Mouse (Mus musculus) CH12.LX (cell line): ENCODE results near the gene Cd48. TPM values are rescaled to one million over a fixed set of nuclear protein-coding genes. Genes with fewer than 3 reads are reported as not detected.

Experiments
- DNase-seq: peaks from one replicate; pipeline ENCODE4 v3.0.0-alpha.2; 2013; ENCODE audit errors: extremely low read depth
- H3K27ac ChIP-seq: 2 replicates; pipeline ENCODE4 v1.5.1; 2012; ENCODE audit warnings: low read depth, mild to moderate bottlenecking, control low read depth, moderate library complexity; ENCODE audit not compliant: insufficient read depth
- H3K27me3 ChIP-seq: replicated peaks from 2 replicates; pipeline ENCODE3; 2012; ENCODE audit warnings: inconsistent platforms
- H3K36me3 ChIP-seq, 2 experiments: replicated peaks in 1 of 2; 2 replicates each; pipeline versions ENCODE3 to v1.6.1; 2012; ENCODE audit warnings: inconsistent platforms in 1 of 2, low read length in 1 of 2, mild to moderate bottlenecking in 1 of 2, mixed read lengths in 1 of 2, moderate library complexity in 1 of 2; ENCODE audit not compliant: control insufficient read depth in 1 of 2, insufficient read depth in 1 of 2
- H3K4me1 ChIP-seq, 2 experiments: 2 replicates each; pipeline ENCODE4 v1.6.1; 2012; ENCODE audit warnings: inconsistent platforms in 1 of 2, moderate library complexity in 1 of 2; ENCODE audit not compliant: insufficient read depth in 2 of 2, control insufficient read depth in 1 of 2
- H3K4me2 ChIP-seq: 2 replicates; pipeline ENCODE4 v1.6.1; 2012; ENCODE audit warnings: low read depth, mild to moderate bottlenecking, control low read depth; ENCODE audit not compliant: poor library complexity, insufficient read depth, severe bottlenecking
- H3K4me3 ChIP-seq, 3 experiments: fragments of 150-350 bp in 1 of 3; sonication (generic) in 1 of 3; replicated peaks in 1 of 3; 2 replicates each; pipeline versions ENCODE3 to v1.5.1; 2011 to 2012; ENCODE audit warnings: low read depth in 2 of 3, low read length in 2 of 3, mild to moderate bottlenecking in 2 of 3, moderate library complexity in 2 of 3, control low read depth in 1 of 3, improper control_type of control experiment in 1 of 3, inconsistent platforms in 1 of 3, mixed read lengths in 1 of 3; ENCODE audit not compliant: poor library complexity in 1 of 3
- H3K79me2 ChIP-seq: replicated peaks from 2 replicates; pipeline ENCODE4 v1.6.1; 2012; ENCODE audit warnings: mild to moderate bottlenecking, moderate library complexity; ENCODE audit not compliant: control insufficient read depth, poor library complexity, insufficient read depth, severe bottlenecking; ENCODE audit errors: extremely low read depth
- H3K9ac ChIP-seq: 2 replicates; pipeline ENCODE4 v1.6.1; 2012; ENCODE audit warnings: low read depth, mild to moderate bottlenecking, control low read depth, moderate library complexity; ENCODE audit not compliant: insufficient read depth
- H3K9me3 ChIP-seq: replicated peaks from 2 replicates; pipeline ENCODE3; 2012; ENCODE audit warnings: low read length, inconsistent platforms, mixed read lengths
- CHD2 ChIP-seq: IDR thresholded peaks from 2 replicates; pipeline ENCODE4 v1.6.1; 2011; ENCODE audit warnings: low read length, improper control_type of control experiment
- E2F4 ChIP-seq: IDR thresholded peaks from 2 replicates; pipeline ENCODE4 v1.6.1; 2011; ENCODE audit warnings: low read depth, low read length, improper control_type of control experiment; ENCODE audit not compliant: insufficient replicate concordance
- ELF1 ChIP-seq: IDR thresholded peaks from 2 replicates; pipeline ENCODE4 v1.6.1; 2014; ENCODE audit warnings: low read depth, mild to moderate bottlenecking, inconsistent platforms, low read length, improper control_type of control experiment
- EP300 ChIP-seq: IDR thresholded peaks from 2 replicates; pipeline ENCODE4 v1.6.1; 2011; ENCODE audit warnings: low read length, improper control_type of control experiment
- ETS1 ChIP-seq: conservative IDR thresholded peaks from 2 replicates; pipeline ENCODE4 v1.6.1; 2012; ENCODE audit warnings: low read depth, mild to moderate bottlenecking, inconsistent platforms, low read length, improper control_type of control experiment, moderate library complexity
- HCFC1 ChIP-seq: IDR thresholded peaks from 2 replicates; pipeline ENCODE4 v1.6.1; 2012; ENCODE audit warnings: low read depth, mild to moderate bottlenecking, inconsistent platforms, low read length, improper control_type of control experiment
- JUN ChIP-seq: IDR thresholded peaks from 2 replicates; pipeline ENCODE4 v1.6.1; 2011; ENCODE audit warnings: low read depth, mild to moderate bottlenecking, low read length, improper control_type of control experiment, moderate library complexity; ENCODE audit not compliant: insufficient read depth
- KAT2A ChIP-seq: IDR thresholded peaks from 2 replicates; pipeline ENCODE4 v1.6.1; 2012; ENCODE audit warnings: low read length, improper control_type of control experiment, inconsistent platforms; ENCODE audit not compliant: insufficient replicate concordance
- MAFK ChIP-seq: IDR thresholded peaks from 2 replicates; pipeline ENCODE4 v1.6.1; 2011; ENCODE audit warnings: low read length, improper control_type of control experiment; ENCODE audit not compliant: insufficient replicate concordance
- MAX ChIP-seq: IDR thresholded peaks from 2 replicates; pipeline ENCODE4 v1.6.1; 2011; ENCODE audit warnings: low read length, improper control_type of control experiment
- MEF2A ChIP-seq: IDR thresholded peaks from 2 replicates; pipeline ENCODE4 v1.6.1; 2014; ENCODE audit warnings: low read depth, mild to moderate bottlenecking, inconsistent platforms, low read length, improper control_type of control experiment, borderline replicate concordance
- MXI1 ChIP-seq: IDR thresholded peaks from 2 replicates; pipeline ENCODE4 v1.6.1; 2011; ENCODE audit warnings: mild to moderate bottlenecking, low read depth, low read length, improper control_type of control experiment
- MYC ChIP-seq: IDR thresholded peaks from 2 replicates; pipeline ENCODE4 v1.6.1; 2011; ENCODE audit warnings: low read depth, mild to moderate bottlenecking, improper control_type of control experiment, low read length
- NELFE ChIP-seq: IDR thresholded peaks from 2 replicates; pipeline ENCODE4 v1.6.1; 2011; ENCODE audit warnings: low read depth, low read length, improper control_type of control experiment
- NRF1 ChIP-seq: IDR thresholded peaks from 2 replicates; pipeline ENCODE4 v1.6.1; 2014; ENCODE audit warnings: low read depth, mild to moderate bottlenecking, inconsistent platforms, low read length, improper control_type of control experiment, moderate library complexity
- POLR2A ChIP-seq: IDR thresholded peaks from 2 replicates; pipeline ENCODE4 v1.6.1; 2011; ENCODE audit warnings: low read depth, mild to moderate bottlenecking, improper control_type of control experiment, low read length
- RAD21 ChIP-seq: IDR thresholded peaks from 2 replicates; pipeline ENCODE4 v1.6.1; 2011; ENCODE audit warnings: low read depth, mild to moderate bottlenecking, low read length, improper control_type of control experiment, moderate library complexity
- SMC3 ChIP-seq: IDR thresholded peaks from 2 replicates; pipeline ENCODE4 v1.6.1; 2011; ENCODE audit warnings: low read depth, low read length, improper control_type of control experiment
- TBP ChIP-seq: conservative IDR thresholded peaks from 2 replicates; pipeline ENCODE4 v1.6.1; 2011; ENCODE audit warnings: low read depth, low read length, improper control_type of control experiment
- TCF12 ChIP-seq: IDR thresholded peaks from 2 replicates; pipeline ENCODE4 v1.6.1; 2014; ENCODE audit warnings: low read depth, mild to moderate bottlenecking, inconsistent platforms, low read length, improper control_type of control experiment
- USF2 ChIP-seq: conservative IDR thresholded peaks from 2 replicates; pipeline ENCODE4 v1.6.1; 2011; ENCODE audit warnings: low read depth, low read length, improper control_type of control experiment
- ZKSCAN1 ChIP-seq: IDR thresholded peaks from 2 replicates; pipeline ENCODE4 v1.6.1; 2012; ENCODE audit warnings: low read depth, inconsistent platforms, low read length, improper control_type of control experiment, borderline replicate concordance
- dilution Hi-C: fragments of 300-500 bp; cut with MboI; formaldehyde crosslinking; loops from 2 replicates; pipeline ENCODE4 v1.14.3; 2020; ENCODE audit warnings: low sequenced_read_pairs; ENCODE audit not compliant: extremely low pct_unique_long_range_greater_than_20kb, extremely low pct_ligation_motif_present
- in situ Hi-C: fragments of 300-500 bp; cut with MboI; formaldehyde crosslinking; loops from 3 replicates; pipeline ENCODE4 v1.14.3; 2019; ENCODE audit warnings: low sequenced_read_pairs, low pct_ligation_motif_present, low pct_unique_long_range_greater_than_20kb, mixed read lengths
- polyA plus RNA-seq: library from polyadenylated mRNA; unstranded; fragments of >175 nt; gene quantifications from 2 replicates; pipeline ENCODE4 v1.2.1, GENCODE M21; 2012; ENCODE audit warnings: low read depth; ENCODE audit not compliant: insufficient read length
- total RNA-seq, 2 experiments: library from RNA; depleted of rRNA; stranded (reverse); fragments of 300-350 nt in 1 of 2; fragments of >200 nt in 1 of 2; gene quantifications; 2 replicates each; pipeline ENCODE4 v1.2.3; 2012 to 2014

Gene Cd48
- total and polyA plus RNA-seq, 3 experiments, result 65.0 to 218 (median 80.3) TPM

DNA sequence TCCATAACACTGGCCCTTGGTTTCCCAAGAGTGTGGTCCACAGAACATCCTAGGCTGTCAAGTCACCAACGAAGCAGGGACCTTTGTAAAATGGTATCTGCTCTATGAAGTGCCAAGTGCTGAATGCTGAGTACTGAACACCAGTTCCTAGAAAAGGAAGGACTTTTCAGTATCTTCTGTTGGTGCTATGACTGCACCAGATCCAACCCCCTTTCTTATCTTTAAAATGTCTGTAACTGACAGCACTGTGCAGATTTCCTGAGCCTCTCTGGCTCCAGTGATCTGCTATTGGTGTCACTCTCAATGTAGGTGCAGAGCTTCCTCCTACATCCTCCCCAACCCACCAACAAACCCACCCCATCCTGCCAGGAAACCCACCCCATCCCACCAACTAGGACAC lies 7.3 kb upstream of the Cd48 start:
- Histone ChIP-seq H3K79me2 (no peaks in the 10 kb centered on the region), H3K27me3 (no peaks in the 10 kb centered on the region), H3K4me1 (peaks cover 5 to 33% of the 10 kb centered on the region in 2 experiments; a peak in 3 of 4 replicates), H3K36me3 (no peaks in the 10 kb centered on the region), H3K9me3 (no peaks in the 10 kb centered on the region), H3K4me2 (no peak overlapping the region), H3K27ac (no peak overlapping the region), H3K9ac (no peak overlapping the region), H3K4me3 (no peak overlapping the region)
- DNase-seq, result no peak
- dilution Hi-C loops, result no loop called here
- TF ChIP-seq MYC (no peak), KAT2A (no peak), MEF2A (no peak), MAX (no peak), SMC3 (no peak), MXI1 (no peak), HCFC1 (no peak), NRF1 (no peak), POLR2A (no peak), USF2 (no peak), E2F4 (no peak)
- in situ Hi-C loops, result no loop called here

DNA sequence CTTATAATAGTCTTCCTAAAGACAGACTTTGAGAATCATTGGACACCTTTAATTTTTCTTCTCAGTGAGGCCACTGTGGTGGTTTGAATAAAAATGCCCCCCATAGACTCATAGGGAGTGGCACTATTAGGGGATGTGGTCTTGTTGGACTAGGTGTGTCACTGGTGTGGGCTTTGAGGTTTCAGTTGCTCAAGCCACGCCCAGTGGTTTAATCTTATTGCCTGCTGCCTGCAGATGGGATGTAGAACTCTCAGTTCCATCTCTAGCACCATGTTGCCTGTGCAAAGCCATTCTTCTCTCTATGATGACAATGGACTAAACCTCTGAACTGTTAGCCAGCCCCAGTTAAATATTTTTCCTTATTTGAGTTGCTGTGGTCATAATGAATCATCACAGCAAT lies 4.1 kb upstream of the Cd48 start:
- Histone ChIP-seq H3K27ac (no peak overlapping the region), H3K9me3 (no peaks in the 10 kb centered on the region), H3K9ac (no peak overlapping the region), H3K27me3 (no peaks in the 10 kb centered on the region), H3K79me2 (peaks cover 6% of the 10 kb centered on the region), H3K4me1 (peaks cover 12 to 42% of the 10 kb centered on the region in 2 experiments), H3K4me2 (no peak overlapping the region), H3K4me3 (no peak overlapping the region), H3K36me3 (no peaks in the 10 kb centered on the region)
- in situ Hi-C loops, result no loop called here
- TF ChIP-seq ETS1, result no peak
- TF ChIP-seq KAT2A, result no peak
- no peak for TF ChIP-seq JUN
- no peak for TF ChIP-seq POLR2A
- no peak for TF ChIP-seq HCFC1
- TF ChIP-seq CHD2, result no peak
- TF ChIP-seq TCF12, result no peak
- TF ChIP-seq MAFK, result no peak
- TF ChIP-seq MAX, result no peak
- no peak for TF ChIP-seq EP300
- TF ChIP-seq TBP, result no peak
- no peak for TF ChIP-seq MYC
- no peak for TF ChIP-seq NELFE
- no peak for TF ChIP-seq E2F4
- no peak for TF ChIP-seq NRF1
- TF ChIP-seq RAD21, result no peak
- TF ChIP-seq ELF1, result no peak
- TF ChIP-seq ZKSCAN1, result no peak
- dilution Hi-C loops, result no loop called here
- no peak for DNase-seq
